Mouse (Mus musculus): ENCODE results near the gene AC140267.1. TPM values are rescaled to one million over a fixed set of nuclear protein-coding genes. Genes with fewer than 3 reads are reported as not detected.
A peak's percentile ranks its signal among the peaks of the same experiment; 100 is the strongest.

Gene AC140267.1
- polyA plus RNA-seq, 1 experiment, result not detected

DNA sequence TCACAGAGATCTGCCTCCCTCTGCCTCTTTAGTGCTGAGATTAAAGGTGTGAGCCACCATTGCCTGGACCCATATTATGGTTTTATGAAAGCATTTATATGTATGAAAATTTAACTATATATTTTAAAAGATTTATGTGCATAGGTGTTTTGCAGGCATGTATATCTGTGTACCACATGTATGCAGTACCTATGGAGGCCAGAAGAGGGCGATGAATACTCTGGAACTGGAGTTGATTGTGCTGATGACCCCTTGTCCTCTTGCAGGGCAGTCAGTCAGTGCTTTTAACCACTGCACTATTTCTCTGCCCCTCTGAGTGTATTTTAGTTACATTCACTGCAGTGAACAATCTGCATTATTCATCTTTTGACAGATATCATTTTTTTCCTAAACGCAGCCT is 9.8 kb upstream of the AC140267.1 start:
- Histone ChIP-seq H3K4me3 (ENCODE audit: insufficient read depth, low read length) (no peak overlapping the region), H3K27ac (ENCODE audit: insufficient read depth, low read length) (no peak overlapping the region)
- TF ChIP-seq CTCF (IDR thresholded peaks at IDR 0.05; ENCODE audit: borderline replicate concordance, insufficient read depth, low read length) (no peak), POLR2A (IDR thresholded peaks at IDR 0.05; ENCODE audit: low read depth, low read length) (no peak)

DNA sequence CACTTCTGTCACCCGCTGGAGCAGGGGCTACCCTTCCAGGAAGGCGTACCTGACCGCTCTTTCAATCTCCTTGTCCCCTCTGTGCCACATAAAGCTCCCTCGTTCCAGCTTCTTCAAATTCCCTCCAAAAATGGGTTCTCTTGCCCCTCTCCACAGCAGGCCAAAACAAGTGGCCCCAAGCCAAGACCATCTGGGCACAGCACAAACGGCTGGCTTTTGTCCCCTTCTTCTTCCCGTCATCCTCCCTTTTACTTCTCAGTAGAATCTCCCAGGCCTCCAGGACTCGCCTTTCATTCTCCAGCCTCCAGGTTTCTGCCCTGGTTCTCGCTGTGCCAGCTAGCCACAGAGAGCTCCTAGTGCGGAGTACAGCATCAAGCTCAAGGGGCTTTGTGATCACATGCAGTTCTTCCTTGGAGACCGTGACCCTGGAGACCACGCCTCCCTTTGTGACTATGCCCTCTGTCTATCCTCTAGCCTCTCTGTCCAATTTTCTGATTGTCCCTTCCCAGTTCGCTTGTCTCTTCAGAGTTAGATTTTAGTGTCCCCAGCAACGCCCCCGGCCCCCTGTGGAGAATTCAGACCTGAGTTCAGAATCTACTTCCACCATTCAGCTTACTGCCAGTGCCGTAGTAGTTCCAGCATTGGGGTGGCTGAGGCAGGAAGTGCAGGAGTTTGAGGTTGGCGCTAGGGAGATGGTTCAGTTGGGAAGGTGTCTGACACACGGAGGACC is 7.4 kb upstream of the AC140267.1 start:
- Histone ChIP-seq H3K4me1 (ENCODE audit: control insufficient read depth, insufficient read depth, low read length) (no peaks in the 10 kb centered on the region), H3K4me3 (ENCODE audit: insufficient read depth, low read length) (no peak overlapping the region), H3K27ac (ENCODE audit: insufficient read depth, low read length) (no peak overlapping the region)
- TF ChIP-seq CTCF (IDR thresholded peaks at IDR 0.05; ENCODE audit: borderline replicate concordance, insufficient read depth, low read length) (no peak), POLR2A (IDR thresholded peaks at IDR 0.05; ENCODE audit: low read depth, low read length) (no peak)

More for the DNA sequence above, 9.8 kb upstream of the AC140267.1 start:
- H3K4me1 ChIP-seq (ENCODE audit: control insufficient read depth, insufficient read depth, low read length), result no peaks in the 10 kb centered on the region

DNA sequence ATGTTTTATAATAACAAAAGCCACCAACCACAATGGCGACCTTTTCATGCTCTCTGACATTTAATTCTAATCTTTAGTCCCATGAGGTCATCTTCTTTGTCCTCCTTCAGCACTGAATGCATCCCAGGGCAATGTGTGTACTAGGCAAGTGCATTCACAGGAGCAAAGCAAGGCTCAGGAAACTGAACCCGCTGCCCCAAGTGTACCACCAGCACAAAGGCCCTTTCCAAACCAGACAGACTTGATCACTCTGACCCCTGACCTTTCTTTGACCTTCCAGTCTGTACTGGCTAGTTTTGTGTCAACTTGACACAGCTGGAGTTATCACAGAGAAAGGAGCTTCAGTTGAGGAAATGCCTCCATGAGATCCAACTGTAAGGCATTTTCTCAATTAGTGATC is 3.3 kb upstream of the AC140267.1 start:
- no peak for TF ChIP-seq POLR2A (IDR thresholded peaks at IDR 0.05; ENCODE audit: low read depth, low read length)
- no peak for TF ChIP-seq CTCF (IDR thresholded peaks at IDR 0.05; ENCODE audit: borderline replicate concordance, insufficient read depth, low read length)
- H3K4me3 ChIP-seq (ENCODE audit: insufficient read depth, low read length), result no peak overlapping the region
- H3K4me1 ChIP-seq (ENCODE audit: control insufficient read depth, insufficient read depth, low read length), result no peaks in the 10 kb centered on the region
- H3K27ac ChIP-seq (ENCODE audit: insufficient read depth, low read length), result no peak overlapping the region

DNA sequence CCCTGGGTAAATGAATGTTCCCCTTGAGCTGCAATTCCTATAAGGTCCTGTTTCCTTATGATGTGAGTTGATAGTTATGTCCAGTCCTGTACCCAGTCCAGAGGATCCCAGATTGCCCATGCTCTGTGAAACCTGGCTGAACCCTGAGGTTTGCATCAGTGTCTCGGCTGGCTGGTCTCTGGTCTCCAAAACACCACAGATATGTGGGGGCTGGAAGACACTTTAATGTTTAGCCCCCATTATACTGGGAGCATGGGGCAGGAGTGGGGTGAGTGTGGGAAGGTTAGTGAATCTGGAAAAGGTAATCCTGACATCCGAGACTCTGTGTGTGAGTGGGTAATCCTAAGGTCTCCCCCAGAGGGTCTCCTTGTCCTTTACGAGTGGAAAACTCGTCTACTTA is 2.6 kb upstream of the AC140267.1 start:
- Histone ChIP-seq H3K4me1 (ENCODE audit: control insufficient read depth, insufficient read depth, low read length) (no peaks in the 10 kb centered on the region), H3K4me3 (ENCODE audit: insufficient read depth, low read length) (no peak overlapping the region), H3K27ac (ENCODE audit: insufficient read depth, low read length) (no peak overlapping the region)
- TF ChIP-seq POLR2A (IDR thresholded peaks at IDR 0.05; ENCODE audit: low read depth, low read length) (no peak), CTCF (IDR thresholded peaks at IDR 0.05; ENCODE audit: borderline replicate concordance, insufficient read depth, low read length) (no peak)

DNA sequence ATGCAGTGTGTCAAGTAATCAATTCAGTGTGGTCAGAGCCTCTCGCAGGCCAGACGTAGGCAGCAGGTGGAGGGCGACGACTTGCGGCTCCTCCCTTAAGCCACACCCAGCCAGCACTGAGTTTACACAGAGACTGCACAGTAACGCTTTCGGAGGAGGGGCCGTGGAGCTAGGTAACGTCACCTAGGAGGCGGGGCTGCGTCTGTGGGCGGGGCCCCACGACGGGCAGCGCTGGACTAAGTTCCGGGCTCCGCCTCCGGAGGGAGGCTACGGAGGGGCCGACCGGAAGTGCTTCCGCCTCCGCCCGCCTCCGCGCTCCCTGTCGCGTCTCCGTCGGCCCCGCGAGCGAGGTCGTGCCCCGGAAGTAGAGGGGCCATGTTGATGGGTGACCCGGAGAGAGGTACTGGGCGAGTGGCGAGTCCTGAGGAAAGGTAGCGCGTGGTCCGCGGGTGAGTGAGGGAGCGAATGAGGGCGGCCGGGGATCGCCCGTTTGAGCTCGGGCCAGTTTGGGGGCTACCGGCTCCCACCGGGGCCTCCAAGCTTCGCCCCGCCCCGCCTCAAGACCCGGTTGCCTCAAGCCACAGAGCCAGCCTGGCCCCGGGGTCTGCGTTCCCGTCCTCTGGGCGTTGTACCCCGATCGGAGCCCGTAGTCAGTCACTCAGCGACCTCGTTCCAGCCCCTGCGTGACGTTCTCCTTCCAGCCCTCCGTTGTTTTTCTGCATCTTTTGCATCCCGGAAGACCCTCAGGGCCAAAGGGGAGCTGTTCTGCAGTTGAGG is 1.7 kb upstream of the AC140267.1 start, which contains the start of gene Mief1:
Gene Mief1, plus strand, starts transcription at position 286 of the 777 bp plus-strand sequence.
- peak within 1 kb of the TSS; percentile 42 for H3K27ac ChIP-seq (ENCODE audit: insufficient read depth, low read length)
- no peaks in the 10 kb centered on the region for H3K4me1 ChIP-seq (ENCODE audit: control insufficient read depth, insufficient read depth, low read length)
- H3K4me3 ChIP-seq (ENCODE audit: insufficient read depth, low read length), result peak within 1 kb of the TSS; percentile 91
- TF ChIP-seq POLR2A (IDR thresholded peaks at IDR 0.05; ENCODE audit: low read depth, low read length), result peak; percentile 50
- no peak; the same call in 1 of the 2 replicates for TF ChIP-seq CTCF (IDR thresholded peaks at IDR 0.05; ENCODE audit: borderline replicate concordance, insufficient read depth, low read length)

DNA sequence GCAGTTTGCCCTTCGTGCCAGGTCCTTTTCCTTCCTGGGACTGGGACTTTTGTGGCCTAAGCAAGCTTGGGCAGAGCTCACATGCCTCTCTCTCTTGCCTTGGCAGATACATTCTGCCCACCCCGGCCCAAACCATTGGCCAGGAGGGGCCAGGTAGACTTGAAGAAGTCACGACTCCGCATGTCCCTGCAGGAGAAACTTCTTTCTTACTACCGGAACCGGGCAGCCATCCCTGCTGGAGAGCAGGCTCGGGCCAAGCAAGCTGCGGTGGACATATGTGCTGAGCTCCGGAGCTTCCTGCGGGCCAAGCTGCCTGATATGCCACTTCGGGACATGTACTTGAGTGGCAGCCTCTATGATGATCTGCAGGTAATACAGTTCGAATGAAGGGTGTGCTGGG is 12.5 kb downstream of the AC140267.1 start:
- no peak for TF ChIP-seq POLR2A (IDR thresholded peaks at IDR 0.05; ENCODE audit: low read depth, low read length)
- TF ChIP-seq CTCF (IDR thresholded peaks at IDR 0.05; ENCODE audit: borderline replicate concordance, insufficient read depth, low read length), result no peak
- H3K4me3 ChIP-seq (ENCODE audit: insufficient read depth, low read length), result no peak overlapping the region
- H3K27ac ChIP-seq (ENCODE audit: insufficient read depth, low read length), result no peak overlapping the region
- H3K4me1 ChIP-seq (ENCODE audit: control insufficient read depth, insufficient read depth, low read length), result no peaks in the 10 kb centered on the region

DNA sequence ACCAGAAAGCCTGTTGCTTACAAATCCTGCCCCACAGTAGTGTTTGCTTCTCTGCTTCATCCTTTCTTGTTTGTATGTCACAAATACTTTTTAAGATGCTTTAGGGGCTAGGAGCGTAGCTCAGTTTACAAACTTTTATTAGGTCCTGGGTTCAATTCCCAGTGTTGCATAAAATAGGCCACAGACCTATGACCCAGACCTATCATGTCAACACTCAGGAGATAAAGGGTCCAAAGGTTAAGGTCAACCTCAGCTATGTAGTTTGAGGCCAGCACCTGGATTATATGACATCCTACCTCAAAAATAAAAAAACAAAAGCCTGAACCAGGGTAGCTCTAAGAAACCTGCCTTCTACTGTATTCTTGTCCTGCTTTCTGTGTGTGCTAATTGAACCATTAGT is 13.0 kb downstream of the AC140267.1 start:
- H3K4me1 ChIP-seq (ENCODE audit: control insufficient read depth, insufficient read depth, low read length), result 0 out of 2 replicates have a peak, but pooled peaks cover 2% of the 10 kb centered on the region
- TF ChIP-seq CTCF (IDR thresholded peaks at IDR 0.05; ENCODE audit: borderline replicate concordance, insufficient read depth, low read length) (no peak), POLR2A (IDR thresholded peaks at IDR 0.05; ENCODE audit: low read depth, low read length) (no peak)
- H3K4me3 ChIP-seq (ENCODE audit: insufficient read depth, low read length), result no peak overlapping the region
- H3K27ac ChIP-seq (ENCODE audit: insufficient read depth, low read length), result no peak overlapping the region

DNA sequence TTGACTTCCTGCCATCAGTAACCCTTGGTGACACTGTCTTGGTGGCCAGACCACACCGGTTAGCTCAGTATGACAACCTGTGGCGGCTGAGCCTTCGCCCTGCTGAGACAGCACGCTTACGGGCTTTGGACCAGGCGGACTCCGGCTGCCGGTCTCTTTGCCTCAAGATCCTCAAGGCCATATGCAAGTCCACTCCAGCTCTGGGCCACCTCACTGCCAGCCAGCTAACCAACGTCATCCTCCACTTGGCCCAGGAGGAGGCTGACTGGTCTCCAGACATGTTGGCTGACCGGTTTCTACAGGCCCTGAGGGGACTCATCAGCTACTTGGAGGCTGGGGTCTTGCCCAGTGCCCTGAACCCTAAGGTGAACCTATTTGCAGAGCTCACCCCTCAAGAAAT is 14.0 kb downstream of the AC140267.1 start:
- no peak for TF ChIP-seq CTCF (IDR thresholded peaks at IDR 0.05; ENCODE audit: borderline replicate concordance, insufficient read depth, low read length)
- no peak for TF ChIP-seq POLR2A (IDR thresholded peaks at IDR 0.05; ENCODE audit: low read depth, low read length)
- peaks cover 5% of the 10 kb centered on the region; the same call in 1 of the 2 replicates for H3K4me1 ChIP-seq (ENCODE audit: control insufficient read depth, insufficient read depth, low read length)
- no peak overlapping the region for H3K27ac ChIP-seq (ENCODE audit: insufficient read depth, low read length)
- no peak overlapping the region for H3K4me3 ChIP-seq (ENCODE audit: insufficient read depth, low read length)

DNA sequence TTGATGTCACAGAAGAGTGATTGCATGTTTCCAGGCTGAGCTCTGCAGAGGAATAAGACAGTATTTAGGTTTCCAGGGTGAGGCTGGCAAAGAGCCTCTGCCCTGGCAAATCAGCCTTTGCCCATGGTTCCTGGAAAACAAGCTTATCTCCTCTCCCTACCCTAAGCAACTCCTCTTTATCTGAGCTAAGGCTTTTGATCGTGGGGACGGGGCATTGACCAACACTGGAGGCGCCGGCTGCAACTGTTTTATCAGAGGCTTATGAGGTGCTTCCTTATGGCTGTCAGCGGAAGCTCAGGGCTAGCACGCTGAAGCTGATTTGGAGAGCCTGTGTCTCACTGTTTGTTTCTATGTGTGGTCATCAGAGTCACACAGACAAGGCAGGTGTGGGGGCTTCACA is 15.0 kb downstream of the AC140267.1 start:
- Histone ChIP-seq H3K27ac (ENCODE audit: insufficient read depth, low read length) (no peak overlapping the region), H3K4me1 (ENCODE audit: control insufficient read depth, insufficient read depth, low read length) (peaks cover 5% of the 10 kb centered on the region; the same call in 1 of the 2 replicates), H3K4me3 (ENCODE audit: insufficient read depth, low read length) (no peak overlapping the region)
- TF ChIP-seq POLR2A (IDR thresholded peaks at IDR 0.05; ENCODE audit: low read depth, low read length), result no peak
- no peak for TF ChIP-seq CTCF (IDR thresholded peaks at IDR 0.05; ENCODE audit: borderline replicate concordance, insufficient read depth, low read length)

DNA sequence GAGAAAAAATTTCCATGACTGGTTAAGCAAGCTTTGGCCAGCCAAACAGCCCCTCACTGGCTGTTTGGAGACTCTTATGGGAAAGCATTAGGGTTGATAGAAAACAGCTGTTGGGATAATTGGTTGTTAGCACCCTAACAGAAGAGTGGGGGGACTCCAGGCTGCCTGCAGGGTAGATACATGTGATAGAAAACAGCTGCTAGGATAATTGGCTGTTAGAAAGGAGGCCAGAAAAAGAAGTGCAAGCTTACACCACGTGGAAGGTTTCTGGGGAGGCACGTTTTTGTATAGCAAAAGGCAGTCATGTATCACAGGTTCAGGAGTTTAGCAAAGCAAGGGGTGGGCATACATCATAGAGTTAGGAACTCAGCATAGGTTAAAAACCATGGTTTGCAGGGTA is 17.9 kb downstream of the AC140267.1 start:
- Histone ChIP-seq H3K4me3 (ENCODE audit: insufficient read depth, low read length) (no peak overlapping the region), H3K4me1 (ENCODE audit: control insufficient read depth, insufficient read depth, low read length) (peaks cover 7% of the 10 kb centered on the region; the same call in 1 of the 2 replicates), H3K27ac (ENCODE audit: insufficient read depth, low read length) (peak overlapping the region; percentile 94)
- TF ChIP-seq CTCF (IDR thresholded peaks at IDR 0.05; ENCODE audit: borderline replicate concordance, insufficient read depth, low read length), result no peak
- no peak for TF ChIP-seq POLR2A (IDR thresholded peaks at IDR 0.05; ENCODE audit: low read depth, low read length)
